Mouse (Mus musculus) myocyte (in vitro differentiated cells): Measurements from ENCODE around the gene Tpcn2. TPM values are rescaled to one million over a fixed set of nuclear protein-coding genes. Genes with fewer than 3 reads are reported as not detected.

Source experiments
- H3K27me3 ChIP-seq: one replicate; pipeline ENCODE4 v1.6.1; 2011; ENCODE audit not compliant: control insufficient read depth, insufficient read depth, insufficient read length
- H3K36me3 ChIP-seq: one replicate; pipeline ENCODE4 v1.6.1; 2011; ENCODE audit not compliant: control insufficient read depth, insufficient read depth
- H3K4me2 ChIP-seq: one replicate; pipeline ENCODE4 v1.6.1; 2011; ENCODE audit warnings: low read depth, control low read depth
- H3K4me3 ChIP-seq: one replicate; pipeline ENCODE4 v1.5.1; 2011; ENCODE audit warnings: mild to moderate bottlenecking, control low read depth, moderate library complexity
- H3K79me2 ChIP-seq: one replicate; pipeline ENCODE4 v1.6.1; 2011; ENCODE audit not compliant: control insufficient read depth, insufficient read depth
- H3ac ChIP-seq: one replicate; pipeline ENCODE4 v1.6.1; 2011; ENCODE audit not compliant: control insufficient read depth, insufficient read length
- CEBPB ChIP-seq: IDR thresholded peaks from 2 replicates; pipeline ENCODE4 v1.6.1; 2011; ENCODE audit warnings: mild to moderate bottlenecking, moderate library complexity; ENCODE audit not compliant: poor library complexity, insufficient read depth, severe bottlenecking
- E2F4 ChIP-seq: IDR thresholded peaks from one replicate; pipeline ENCODE4 v1.6.1; 2011; ENCODE audit warnings: mild to moderate bottlenecking, control low read depth, moderate library complexity; ENCODE audit not compliant: insufficient read depth
- MAX ChIP-seq: IDR thresholded peaks from one replicate; pipeline ENCODE4 v1.6.1; 2011; ENCODE audit warnings: low read depth, mild to moderate bottlenecking, control low read depth
- MYOD1 ChIP-seq, 3 experiments: IDR thresholded peaks; one replicate each; pipeline ENCODE4 v1.6.1; 2011; ENCODE audit warnings: control low read depth in 2 of 3, low read depth in 2 of 3, mild to moderate bottlenecking in 2 of 3, moderate library complexity in 1 of 3; ENCODE audit not compliant: insufficient read length in 2 of 3, control insufficient read depth in 1 of 3
- MYOG ChIP-seq, 3 experiments: IDR thresholded peaks; one replicate each; pipeline ENCODE4 v1.6.1; 2011; ENCODE audit warnings: control low read depth in 2 of 3, low read depth in 2 of 3, mild to moderate bottlenecking in 2 of 3; ENCODE audit not compliant: insufficient read length in 2 of 3, control insufficient read depth in 1 of 3, insufficient read depth in 1 of 3
- POLR2A ChIP-seq: IDR thresholded peaks from one replicate; pipeline ENCODE4 v1.6.1; 2011; ENCODE audit warnings: low read depth, mild to moderate bottlenecking, control low read depth, moderate library complexity; ENCODE audit not compliant: insufficient read length
- POLR2AphosphoS2 ChIP-seq: IDR thresholded peaks from one replicate; pipeline ENCODE4 v1.6.1; 2011; ENCODE audit warnings: low read depth, control low read depth; ENCODE audit not compliant: insufficient read length
- REST ChIP-seq: IDR thresholded peaks from one replicate; pipeline ENCODE4 v1.6.1; 2011; ENCODE audit warnings: mild to moderate bottlenecking, control low read depth, moderate library complexity; ENCODE audit not compliant: insufficient read depth, insufficient read length
- SRF ChIP-seq: IDR thresholded peaks from one replicate; pipeline ENCODE4 v1.6.1; 2011; ENCODE audit warnings: low read depth; ENCODE audit not compliant: control insufficient read depth, insufficient read length
- TCF12 ChIP-seq: IDR thresholded peaks from one replicate; pipeline ENCODE4 v1.6.1; 2011; ENCODE audit warnings: mild to moderate bottlenecking, control low read depth; ENCODE audit not compliant: poor library complexity, insufficient read depth, severe bottlenecking
- TCF3 ChIP-seq: IDR thresholded peaks from one replicate; pipeline ENCODE4 v1.6.1; 2011; ENCODE audit warnings: low read depth, control low read depth; ENCODE audit not compliant: insufficient read length
- USF1 ChIP-seq: IDR thresholded peaks from one replicate; pipeline ENCODE4 v1.6.1; 2011; ENCODE audit warnings: low read depth, mild to moderate bottlenecking, control low read depth, moderate library complexity
- polyA plus RNA-seq: library from polyadenylated mRNA; unstranded; fragments of >200 nt; fragmentation: generic; extraction: Trizol; gene quantifications from one replicate; pipeline ENCODE4 v1.2.1, GENCODE M21; 2012; ENCODE audit warnings: missing spikeins

The Tpcn2 gene
- polyA plus RNA-seq, 1 experiment, result 4.4 TPM

DNA sequence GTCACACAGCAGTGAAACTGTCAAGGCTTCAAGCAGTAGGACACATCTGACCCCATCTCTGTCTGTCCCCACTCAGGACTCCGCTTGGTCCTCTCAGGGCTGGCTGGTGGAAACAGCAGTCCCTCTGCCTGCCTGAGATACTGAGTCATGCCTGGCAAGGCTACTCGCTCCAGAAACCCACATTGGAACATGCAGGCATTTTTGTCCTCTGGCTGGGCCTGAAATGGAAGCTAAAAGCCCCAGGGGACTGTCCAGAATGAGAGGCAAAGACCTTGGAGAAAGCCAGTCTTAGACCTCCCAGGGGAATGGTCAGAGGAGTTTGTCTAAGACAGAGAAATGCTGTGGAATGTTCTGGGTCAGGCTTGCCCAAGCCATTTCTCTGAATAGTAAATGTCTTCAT, 17.8 kb downstream of the Tpcn2 start:
- H3K4me3 ChIP-seq, result no peak overlapping the region
- no peaks in the 10 kb centered on the region for H3K27me3 ChIP-seq
- no peaks in the 10 kb centered on the region for H3K36me3 ChIP-seq
- no peak overlapping the region for H3ac ChIP-seq
- H3K4me2 ChIP-seq, result no peak overlapping the region
- no peaks in the 10 kb centered on the region for H3K79me2 ChIP-seq
- TF ChIP-seq USF1, result no peak
- no peak for TF ChIP-seq CEBPB
- no peak for TF ChIP-seq TCF3
- TF ChIP-seq POLR2A, result no peak
- TF ChIP-seq MYOG (IDR thresholded peaks at IDR 0.05; ENCODE audit: control insufficient read depth in 1 of 3, insufficient read depth in 1 of 3, insufficient read length in 2 of 3, low read depth in 2 of 3), result no peak
- TF ChIP-seq MYOD1 (IDR thresholded peaks at IDR 0.05; ENCODE audit: control insufficient read depth in 1 of 3, insufficient read length in 2 of 3, low read depth in 2 of 3), result no peak
- no peak for TF ChIP-seq REST
- TF ChIP-seq TCF12, result no peak
- no peak for TF ChIP-seq SRF
- TF ChIP-seq MAX, result no peak
- TF ChIP-seq POLR2AphosphoS2, result no peak
- TF ChIP-seq E2F4, result no peak

DNA sequence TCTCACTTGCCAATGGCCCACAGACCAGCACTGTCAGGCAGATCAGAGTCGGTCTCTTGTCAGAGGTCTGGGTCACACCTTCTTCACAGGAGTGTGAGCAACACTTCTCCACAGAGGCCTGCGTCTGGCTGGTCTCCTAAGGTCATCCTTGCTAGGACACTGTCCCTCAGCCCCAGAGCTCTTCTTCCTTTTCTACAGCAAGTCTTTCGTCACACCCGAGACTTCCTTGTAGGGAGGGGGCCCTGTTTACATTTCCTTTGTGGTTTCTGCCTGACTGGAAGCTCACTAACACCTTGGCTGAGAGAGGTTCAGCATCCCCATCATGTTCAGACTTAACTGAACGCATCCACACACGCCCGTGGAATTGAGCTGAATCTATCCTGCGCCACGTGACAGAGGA, 19.6 kb downstream of the Tpcn2 start:
- H3K27me3 ChIP-seq, result no peaks in the 10 kb centered on the region
- H3ac ChIP-seq, result no peak overlapping the region
- no peak overlapping the region for H3K4me3 ChIP-seq
- no peak for TF ChIP-seq POLR2A
- H3K79me2 ChIP-seq, result no peaks in the 10 kb centered on the region
- no peak overlapping the region for H3K4me2 ChIP-seq
- no peaks in the 10 kb centered on the region for H3K36me3 ChIP-seq

DNA sequence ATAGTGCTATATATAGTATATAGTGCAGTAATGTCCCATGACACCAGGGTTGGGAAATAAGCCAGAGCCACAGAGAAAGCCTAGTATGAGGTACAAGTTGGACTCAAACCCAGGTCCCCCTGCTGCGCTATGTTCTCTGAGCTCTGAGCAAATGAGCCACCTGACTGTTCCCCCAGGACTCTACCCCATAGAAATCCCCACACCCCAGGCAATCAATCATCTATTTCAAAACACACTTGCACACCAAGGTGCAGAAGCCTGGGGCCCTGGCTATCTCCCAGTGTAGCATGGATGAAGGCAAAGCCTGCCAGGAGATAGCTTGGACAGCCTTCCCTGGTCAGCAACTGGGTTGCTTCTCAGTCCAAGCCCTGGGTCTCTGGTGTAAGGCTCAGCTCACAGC, 27.7 kb downstream of the Tpcn2 start:
- no peak overlapping the region for H3K4me3 ChIP-seq

DNA sequence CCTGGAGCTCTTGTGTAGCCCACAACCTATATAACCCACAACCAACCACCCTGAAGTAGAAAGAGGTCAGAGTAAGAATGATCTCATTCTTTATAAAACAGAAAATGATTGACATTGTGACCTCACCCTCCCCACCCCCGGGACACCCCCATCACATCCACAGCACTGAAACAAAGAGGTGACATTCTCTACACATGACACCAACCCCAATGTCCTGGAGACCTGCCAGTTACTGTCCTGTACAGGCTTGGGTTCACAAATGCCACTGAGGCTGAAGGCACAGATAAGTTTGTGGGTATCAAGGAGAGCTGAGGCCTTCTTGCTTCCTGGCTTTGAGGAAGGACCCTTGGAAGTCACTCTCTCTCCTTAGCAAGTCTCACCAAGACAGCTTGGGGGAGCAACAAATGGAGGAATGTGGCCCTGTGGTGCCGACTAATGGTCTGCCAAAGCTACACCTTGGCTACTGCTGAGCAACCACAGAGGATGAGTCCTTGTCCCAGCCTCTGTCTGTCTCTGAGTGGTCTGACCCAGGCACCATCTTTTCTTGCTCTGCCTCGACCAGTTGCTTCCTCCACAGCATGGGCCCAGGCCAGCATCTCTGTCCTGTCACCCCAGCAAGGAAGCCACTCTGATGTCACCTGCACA, 29.7 kb downstream of the Tpcn2 start:
- Histone ChIP-seq H3ac (no peak overlapping the region), H3K27me3 (no peaks in the 10 kb centered on the region), H3K4me2 (no peak overlapping the region), H3K36me3 (no peaks in the 10 kb centered on the region), H3K4me3 (no peak overlapping the region), H3K79me2 (no peaks in the 10 kb centered on the region)
- no peak for TF ChIP-seq POLR2AphosphoS2
- TF ChIP-seq USF1, result no peak
- TF ChIP-seq MYOD1 (IDR thresholded peaks at IDR 0.05; ENCODE audit: control insufficient read depth in 1 of 3, insufficient read length in 2 of 3, low read depth in 2 of 3), result no peak
- TF ChIP-seq TCF12, result no peak
- TF ChIP-seq E2F4, result no peak
- no peak for TF ChIP-seq CEBPB
- no peak for TF ChIP-seq REST
- no peak for TF ChIP-seq MAX
- TF ChIP-seq SRF, result no peak
- no peak for TF ChIP-seq POLR2A
- no peak for TF ChIP-seq MYOG (IDR thresholded peaks at IDR 0.05; ENCODE audit: control insufficient read depth in 1 of 3, insufficient read depth in 1 of 3, insufficient read length in 2 of 3, low read depth in 2 of 3)
- TF ChIP-seq TCF3, result no peak

More for the DNA sequence above, 27.7 kb downstream of the Tpcn2 start:
- TF ChIP-seq CEBPB (no peak), USF1 (no peak), MYOD1 (IDR thresholded peaks at IDR 0.05; ENCODE audit: control insufficient read depth in 1 of 3, insufficient read length in 2 of 3, low read depth in 2 of 3) (no peak), TCF3 (no peak), POLR2AphosphoS2 (no peak), REST (no peak), MAX (no peak), E2F4 (no peak), MYOG (IDR thresholded peaks at IDR 0.05; ENCODE audit: control insufficient read depth in 1 of 3, insufficient read depth in 1 of 3, insufficient read length in 2 of 3, low read depth in 2 of 3) (no peak), POLR2A (no peak), SRF (no peak)
- H3K36me3 ChIP-seq, result no peaks in the 10 kb centered on the region
- no peak overlapping the region for H3ac ChIP-seq
- no peak overlapping the region for H3K4me2 ChIP-seq
- H3K79me2 ChIP-seq, result no peaks in the 10 kb centered on the region
- no peaks in the 10 kb centered on the region for H3K27me3 ChIP-seq

DNA sequence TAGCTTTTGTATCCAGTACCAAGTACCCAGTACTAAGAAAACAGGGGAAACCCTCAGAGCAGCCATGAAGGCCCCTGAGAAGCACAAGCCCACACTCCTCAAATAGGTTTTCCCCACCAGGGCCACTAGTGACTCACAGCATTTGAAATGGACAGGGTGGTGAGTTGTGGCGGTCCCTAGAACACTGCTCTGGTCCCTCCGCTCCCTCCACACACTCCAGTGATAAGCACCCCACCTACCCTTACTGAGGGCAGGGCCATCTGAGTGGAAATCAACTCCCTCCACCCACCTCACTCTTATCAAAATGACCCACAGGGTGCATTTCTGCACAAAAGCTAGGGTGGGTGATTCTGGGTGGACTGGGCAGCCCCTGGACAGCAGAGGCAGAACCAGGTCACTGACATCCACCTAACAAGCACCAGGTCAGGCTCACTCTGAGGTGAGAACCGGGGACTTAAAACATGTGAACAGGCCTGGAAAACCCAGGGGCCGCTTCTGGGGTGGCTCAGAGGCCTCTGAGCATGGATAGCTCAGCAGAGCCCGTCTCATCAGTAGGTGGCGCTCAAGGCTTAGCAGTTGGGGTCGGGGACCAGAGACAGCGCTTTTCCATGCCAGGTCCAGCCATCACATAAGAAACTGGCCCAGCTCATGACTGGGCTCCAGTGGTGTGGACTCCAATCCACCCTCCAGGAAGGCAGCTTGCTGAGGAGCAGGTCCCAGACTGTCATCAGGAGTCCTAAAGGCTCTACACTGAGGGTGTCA, 30.9 kb downstream of the Tpcn2 start:
- H3K4me2 ChIP-seq, result no peak overlapping the region
- TF ChIP-seq USF1 (no peak), TCF12 (no peak), MAX (no peak), E2F4 (no peak), CEBPB (no peak), MYOD1 (IDR thresholded peaks at IDR 0.05; ENCODE audit: control insufficient read depth in 1 of 3, insufficient read length in 2 of 3, low read depth in 2 of 3) (no peak), TCF3 (no peak), POLR2A (no peak), REST (no peak), POLR2AphosphoS2 (no peak), SRF (no peak), MYOG (IDR thresholded peaks at IDR 0.05; ENCODE audit: control insufficient read depth in 1 of 3, insufficient read depth in 1 of 3, insufficient read length in 2 of 3, low read depth in 2 of 3) (no peak)
- H3K27me3 ChIP-seq, result no peaks in the 10 kb centered on the region
- H3K36me3 ChIP-seq, result no peaks in the 10 kb centered on the region
- H3K4me3 ChIP-seq, result no peak overlapping the region
- no peak overlapping the region for H3ac ChIP-seq
- H3K79me2 ChIP-seq, result no peaks in the 10 kb centered on the region
